Mouse (Mus musculus) C3H10T1/2 (cell line): Measurements from ENCODE around the gene Upk1b. TPM values are rescaled to one million over a fixed set of nuclear protein-coding genes. Genes with fewer than 3 reads are reported as not detected.

Experiments
- polyA plus RNA-seq, 2 experiments: library from polyadenylated mRNA; unstranded; fragments of >200 nt; fragmentation: generic; extraction: Trizol; gene quantifications; one replicate each; pipeline ENCODE4 v1.2.1; 2012; ENCODE audit warnings: missing spikeins in 2 of 2

Gene Upk1b
- under 1 TPM in 1 of 2 experiments, not detected in 1; 0.02 TPM for polyA plus RNA-seq

GRCm38 (mm10) chr16:38800091-38800490 lies at the start of gene Upk1b:
Gene Upk1b, minus strand, starts transcription at chr16:38800328.

DNA sequence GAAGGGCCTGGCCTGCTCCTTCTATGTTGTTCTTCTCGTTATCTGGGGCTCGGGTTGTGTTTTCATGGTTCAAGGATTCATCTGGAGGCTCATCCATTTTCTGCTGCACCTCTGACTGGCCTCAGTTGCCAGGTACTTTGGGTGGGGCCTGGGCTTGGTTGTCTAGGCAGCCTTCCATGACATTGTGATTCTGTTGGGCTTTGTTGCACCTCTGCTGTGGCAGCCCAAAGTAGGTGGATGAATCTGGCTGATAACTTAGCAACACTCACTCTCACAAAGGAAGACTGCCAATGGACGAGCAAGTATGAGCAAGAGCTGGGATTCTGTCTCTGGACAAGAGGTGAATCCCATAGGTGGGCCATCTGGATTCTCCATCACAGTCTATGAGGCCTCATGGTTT lies 28.5 kb upstream of the Upk1b start, which contains the start of gene 4930435E12Rik:
4930435E12Rik (minus strand) TSS at position 101 of the 400 bp plus-strand sequence.

GRCm38 (mm10) chr16:38742113-38742658 lies 57.9 kb downstream of the Upk1b start, which contains the start of gene B4galt4:
Gene B4galt4, plus strand, starts transcription at chr16:38742264.

Other genes with a start within 250 kb of the Upk1b start
- gene Tmem39a, start 241.6 kb downstream of the Upk1b start, polyA plus RNA-seq, result 10 to 100 TPM in 1 of 2 experiments, 1 to 10 TPM in 1; 6.5 to 49.6 TPM
- gene Arhgap31, start 87.1 kb downstream of the Upk1b start, polyA plus RNA-seq, result 1 to 10 TPM in 1 of 2 experiments, under 1 TPM in 1; 0.71 to 6.7 TPM
- 1 to 10 TPM in 1 of 2 experiments, under 1 TPM in 1; 0.15 to 2.5 TPM for gene B4galt4, start 58.1 kb downstream of the Upk1b start, polyA plus RNA-seq
- gene 4930435E12Rik, start 28.4 kb upstream of the Upk1b start, polyA plus RNA-seq, result not detected
- under 1 TPM in 1 of 2 experiments, not detected in 1; 0.01 TPM for gene Igsf11, start 92.3 kb upstream of the Upk1b start, polyA plus RNA-seq